Mouse (Mus musculus): Measurements from ENCODE around the gene Slc37a4. TPM values are rescaled to one million over a fixed set of nuclear protein-coding genes. Genes with fewer than 3 reads are reported as not detected.
"Not testable (repeated sequence)": the region's sequence is repeated elsewhere in the genome, so short reads cannot be mapped to it uniquely, and the experiment has no call there.

Slc37a4 gene
- polyA plus RNA-seq, 1 experiment from 2014 or later: 46.8 TPM

DNA sequence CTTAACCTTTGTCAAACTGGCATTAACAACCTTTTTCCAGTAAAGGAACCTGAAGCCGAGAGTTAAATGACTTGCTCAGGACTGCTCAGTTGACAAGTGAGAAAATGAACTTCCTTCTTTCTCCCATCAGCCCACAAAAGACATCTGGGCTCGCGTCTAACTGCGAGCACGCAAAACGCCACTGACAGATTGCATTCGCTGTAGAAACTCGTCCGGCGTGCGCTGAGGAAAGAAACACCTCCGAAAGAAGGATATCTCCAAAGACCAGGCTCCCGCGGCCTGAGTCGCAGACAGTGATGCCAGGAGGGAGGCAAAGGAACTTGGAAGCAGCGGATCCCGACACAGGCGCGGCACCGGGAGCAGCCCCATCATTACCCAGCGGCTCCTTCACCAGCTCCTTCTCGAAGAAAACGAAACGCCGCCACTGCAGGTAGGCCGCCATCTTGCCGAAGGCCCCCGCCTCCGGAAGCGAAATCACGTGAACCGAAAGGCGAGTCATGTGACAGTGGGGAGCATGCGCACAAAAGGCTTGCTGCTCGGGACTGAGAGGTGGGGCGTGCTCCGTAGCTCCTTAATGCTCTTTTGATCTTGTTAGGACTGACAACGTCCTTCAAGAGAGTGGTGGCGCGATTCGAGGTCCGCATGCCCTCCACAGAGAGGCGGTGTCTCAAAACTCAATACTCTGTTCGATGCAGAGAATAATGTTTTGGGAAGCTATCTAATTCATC, 35.3 kb upstream of the Slc37a4 start, which contains the start of gene Vps11:
Vps11 (minus strand) TSS at position 481 of the 728 bp plus-strand sequence.
- peak within 1 kb of the TSS; percentile 90 for H3K4me3 ChIP-seq (replicated peaks; ENCODE audit: low read depth, low read length)
- under 1% methylated on average over 44 of the region's 44 CpGs for WGBS
- H3K9me3 ChIP-seq (ENCODE audit: control insufficient read depth, low read length): no peaks in the 10 kb centered on the region
- peak; percentile 91 for ATAC-seq (ENCODE audit: low FRiP score, low TSS enrichment)
- peaks cover 7% of the 10 kb centered on the region for H3K4me1 ChIP-seq (ENCODE audit: control insufficient read depth, insufficient read depth, low read length)
- H3K9ac ChIP-seq (replicated peaks; ENCODE audit: low read length): peak within 1 kb of the TSS; percentile 79
- H3K27ac ChIP-seq (replicated peaks; ENCODE audit: low read depth, low read length): peak within 1 kb of the TSS; percentile 58
- no peaks in the 10 kb centered on the region for H3K27me3 ChIP-seq (ENCODE audit: control insufficient read depth, insufficient read depth, low read length)
- peaks cover 27% of the 10 kb centered on the region for H3K36me3 ChIP-seq (ENCODE audit: control insufficient read depth, insufficient read depth, low read length)
- DNase-seq: peak; percentile 98
- H3K4me2 ChIP-seq (ENCODE audit: low read length): peak within 1 kb of the TSS; percentile 87

DNA sequence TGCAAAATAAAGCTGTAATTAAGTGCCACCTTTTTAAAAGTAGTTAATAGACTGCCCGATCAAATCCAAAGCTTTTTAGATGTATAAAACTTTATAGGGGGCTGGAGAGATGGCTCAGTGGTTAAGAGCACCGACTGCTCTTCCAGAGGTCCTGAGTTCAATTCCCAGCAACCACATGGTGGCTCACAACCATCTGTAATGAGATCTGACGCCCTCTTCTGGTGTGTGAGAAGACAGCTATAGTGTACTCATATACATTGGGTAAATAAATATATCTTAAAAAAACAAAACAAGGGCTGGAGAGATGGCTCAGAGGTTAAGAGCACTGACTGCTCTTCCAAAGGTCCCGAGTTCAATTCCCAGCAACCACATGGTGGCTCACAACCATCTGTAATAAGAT, 34.7 kb upstream of the Slc37a4 start:
- not testable (repeated sequence) for H3K4me1 ChIP-seq (ENCODE audit: control insufficient read depth, insufficient read depth, low read length); DNase-seq; H3K9me3 ChIP-seq (ENCODE audit: control insufficient read depth, low read length); H3K9ac ChIP-seq (replicated peaks; ENCODE audit: low read length); H3K27me3 ChIP-seq (ENCODE audit: control insufficient read depth, insufficient read depth, low read length)
- peak; percentile 53; the same call in 1 of the 2 replicates for ATAC-seq (ENCODE audit: low FRiP score, low TSS enrichment)
- peak overlapping the region; percentile 58 for H3K27ac ChIP-seq (replicated peaks; ENCODE audit: low read depth, low read length)
- peaks cover 21% of the 10 kb centered on the region for H3K36me3 ChIP-seq (ENCODE audit: control insufficient read depth, insufficient read depth, low read length)
- WGBS: 41% methylated on average over 4 of the region's 4 CpGs
- peak overlapping the region; percentile 87 for H3K4me2 ChIP-seq (ENCODE audit: low read length)
- peak overlapping the region; percentile 90 for H3K4me3 ChIP-seq (replicated peaks; ENCODE audit: low read depth, low read length)

DNA sequence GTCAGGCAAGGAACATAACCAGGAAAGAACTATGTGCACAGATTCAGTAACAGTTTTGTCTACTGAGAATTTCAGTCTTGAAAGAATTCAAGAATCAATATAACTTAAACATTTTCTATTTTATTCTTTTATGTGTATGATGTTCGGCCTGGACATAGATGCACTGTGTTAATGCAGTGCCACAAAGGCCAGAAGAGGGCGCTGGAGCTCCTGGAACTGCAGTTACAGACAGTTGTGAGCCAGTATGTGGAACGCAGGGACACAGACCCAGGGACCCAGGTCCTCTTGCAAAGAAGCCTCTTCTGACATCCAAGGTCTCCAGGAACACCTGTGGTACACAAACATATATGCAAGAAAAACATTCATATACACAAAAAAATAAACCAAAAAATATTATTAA, 32.2 kb upstream of the Slc37a4 start:
- ATAC-seq (ENCODE audit: low FRiP score, low TSS enrichment) (no peak), DNase-seq (no peak)
- no peaks in the 10 kb centered on the region for H3K9me3 ChIP-seq (ENCODE audit: control insufficient read depth, low read length)
- H3K36me3 ChIP-seq (ENCODE audit: control insufficient read depth, insufficient read depth, low read length): peaks cover 3% of the 10 kb centered on the region
- no peaks in the 10 kb centered on the region for H3K27me3 ChIP-seq (ENCODE audit: control insufficient read depth, insufficient read depth, low read length)
- peaks cover 7% of the 10 kb centered on the region for H3K4me1 ChIP-seq (ENCODE audit: control insufficient read depth, insufficient read depth, low read length)
- no peak overlapping the region for H3K9ac ChIP-seq (replicated peaks; ENCODE audit: low read length)
- WGBS: 66% methylated on average over 3 of the region's 3 CpGs
- H3K4me3 ChIP-seq (replicated peaks; ENCODE audit: low read depth, low read length): no peak overlapping the region
- H3K27ac ChIP-seq (replicated peaks; ENCODE audit: low read depth, low read length): no peak overlapping the region
- no peak overlapping the region for H3K4me2 ChIP-seq (ENCODE audit: low read length)

DNA sequence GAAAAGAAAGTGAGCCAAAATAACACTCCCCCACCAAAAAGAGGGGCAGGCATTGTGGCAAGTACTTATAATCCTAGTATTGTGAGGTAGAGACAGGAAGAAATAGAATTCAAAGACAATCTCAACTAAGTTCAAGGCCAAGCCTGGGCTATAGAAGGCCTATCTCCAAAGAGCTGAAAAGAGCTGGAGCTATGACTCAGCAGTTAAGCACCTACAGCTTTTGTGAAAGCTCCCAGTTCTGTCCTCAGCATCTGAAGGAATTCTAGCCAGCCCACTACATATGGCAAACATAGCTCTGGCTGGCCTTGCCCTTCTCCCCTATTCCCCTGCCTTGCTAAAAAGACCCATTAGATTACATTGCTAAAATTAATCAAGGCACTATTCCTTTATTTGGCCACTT, 23.3 kb upstream of the Slc37a4 start:
- no peak overlapping the region for H3K9ac ChIP-seq (replicated peaks; ENCODE audit: low read length)
- DNase-seq: no peak
- no peak overlapping the region for H3K4me3 ChIP-seq (replicated peaks; ENCODE audit: low read depth, low read length)
- H3K36me3 ChIP-seq (ENCODE audit: control insufficient read depth, insufficient read depth, low read length): no peaks in the 10 kb centered on the region
- no peak overlapping the region for H3K4me2 ChIP-seq (ENCODE audit: low read length)
- no peak overlapping the region for H3K27ac ChIP-seq (replicated peaks; ENCODE audit: low read depth, low read length)
- no peaks in the 10 kb centered on the region for H3K9me3 ChIP-seq (ENCODE audit: control insufficient read depth, low read length)
- H3K27me3 ChIP-seq (ENCODE audit: control insufficient read depth, insufficient read depth, low read length): no peaks in the 10 kb centered on the region
- ATAC-seq (ENCODE audit: low FRiP score, low TSS enrichment): no peak
- H3K4me1 ChIP-seq (ENCODE audit: control insufficient read depth, insufficient read depth, low read length): peaks cover 8% of the 10 kb centered on the region; the same call in 1 of the 2 replicates

DNA sequence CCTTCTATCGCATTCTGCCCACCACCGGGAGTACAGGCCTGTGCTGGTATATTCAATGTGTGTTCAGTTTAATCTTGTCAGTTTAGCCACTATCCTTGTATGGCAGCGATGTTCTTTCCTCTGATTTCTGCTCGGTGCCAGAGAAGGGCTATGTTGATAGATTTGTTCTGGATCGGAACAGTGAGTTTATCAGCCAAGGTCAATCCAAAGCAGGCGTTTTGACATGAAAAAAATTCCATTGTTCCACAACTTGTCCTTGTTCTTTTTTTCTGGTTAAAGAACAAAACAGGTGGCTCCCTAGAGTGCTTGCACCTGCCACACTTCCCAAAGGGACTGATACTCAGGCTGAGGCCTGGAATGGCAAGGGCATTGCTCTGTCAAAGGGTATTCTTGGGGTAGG, 20.5 kb upstream of the Slc37a4 start:
- no peak for DNase-seq
- no peak for ATAC-seq (ENCODE audit: low FRiP score, low TSS enrichment)
- Histone ChIP-seq H3K4me2 (ENCODE audit: low read length) (no peak overlapping the region), H3K4me3 (replicated peaks; ENCODE audit: low read depth, low read length) (no peak overlapping the region), H3K9ac (replicated peaks; ENCODE audit: low read length) (no peak overlapping the region), H3K27ac (replicated peaks; ENCODE audit: low read depth, low read length) (no peak overlapping the region), H3K27me3 (ENCODE audit: control insufficient read depth, insufficient read depth, low read length) (no peaks in the 10 kb centered on the region), H3K36me3 (ENCODE audit: control insufficient read depth, insufficient read depth, low read length) (peaks cover 5% of the 10 kb centered on the region; the same call in 1 of the 2 replicates), H3K4me1 (ENCODE audit: control insufficient read depth, insufficient read depth, low read length) (peaks cover 21% of the 10 kb centered on the region), H3K9me3 (ENCODE audit: control insufficient read depth, low read length) (no peaks in the 10 kb centered on the region)
- 93% methylated on average over 6 of the region's 6 CpGs for WGBS

DNA sequence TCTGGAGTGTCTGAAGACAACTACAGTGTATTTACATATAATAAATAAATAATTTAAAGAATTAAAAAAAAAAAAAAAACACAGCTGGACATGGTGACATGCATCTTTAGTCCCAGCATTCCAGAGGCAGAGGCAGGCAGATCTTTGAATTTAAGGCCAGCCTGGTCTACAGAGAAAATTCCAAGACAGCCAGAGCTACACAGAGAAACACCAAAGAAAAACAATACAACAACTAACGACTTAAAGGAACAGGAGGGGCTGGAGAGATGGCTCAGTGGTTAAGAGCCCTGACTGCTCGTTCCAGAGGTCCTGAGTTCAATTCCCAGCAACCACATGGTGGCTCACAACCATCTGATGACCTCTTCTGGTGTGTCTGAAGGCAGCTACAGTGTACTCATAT, 19.3 kb upstream of the Slc37a4 start:
- not testable (repeated sequence) for DNase-seq; H3K4me2 ChIP-seq (ENCODE audit: low read length); ATAC-seq (ENCODE audit: low FRiP score, low TSS enrichment); H3K4me3 ChIP-seq (replicated peaks; ENCODE audit: low read depth, low read length); H3K9me3 ChIP-seq (ENCODE audit: control insufficient read depth, low read length); H3K27ac ChIP-seq (replicated peaks; ENCODE audit: low read depth, low read length); H3K9ac ChIP-seq (replicated peaks; ENCODE audit: low read length); H3K27me3 ChIP-seq (ENCODE audit: control insufficient read depth, insufficient read depth, low read length)
- Histone ChIP-seq H3K4me1 (ENCODE audit: control insufficient read depth, insufficient read depth, low read length) (peaks cover 21% of the 10 kb centered on the region), H3K36me3 (ENCODE audit: control insufficient read depth, insufficient read depth, low read length) (peaks cover 17% of the 10 kb centered on the region)
- WGBS: 93% methylated on average over 2 of the region's 2 CpGs

DNA sequence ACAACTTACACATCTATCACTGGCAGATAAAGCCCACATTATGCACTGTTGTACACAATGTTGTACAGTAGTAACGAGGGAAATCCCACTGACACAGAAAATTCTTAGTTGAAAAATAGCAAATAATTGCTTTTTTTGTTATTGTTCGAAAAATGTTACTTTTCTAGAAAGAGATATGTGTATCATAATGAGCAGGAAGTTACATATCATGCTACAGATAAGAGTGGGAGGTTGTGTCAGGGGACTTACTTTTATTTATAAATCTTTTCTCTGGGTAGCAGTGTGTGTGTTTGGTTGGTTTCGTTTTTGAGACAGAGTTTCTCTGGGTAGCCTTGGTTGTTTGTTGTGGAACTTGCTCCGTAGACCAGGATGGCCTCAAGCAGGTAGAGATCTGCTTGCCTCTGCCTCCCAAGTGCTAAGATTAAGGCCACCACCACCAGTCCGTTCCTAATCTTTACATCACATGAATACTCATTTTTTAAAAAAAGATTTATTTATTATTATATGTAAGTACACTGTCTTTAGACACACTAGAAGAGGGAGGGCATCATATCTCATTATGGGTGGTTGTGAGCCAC, 18.4 kb upstream of the Slc37a4 start:
- Histone ChIP-seq H3K4me1 (ENCODE audit: control insufficient read depth, insufficient read depth, low read length) (peaks cover 21% of the 10 kb centered on the region), H3K9ac (replicated peaks; ENCODE audit: low read length) (peak overlapping the region; percentile 72), H3K27me3 (ENCODE audit: control insufficient read depth, insufficient read depth, low read length) (no peaks in the 10 kb centered on the region), H3K36me3 (ENCODE audit: control insufficient read depth, insufficient read depth, low read length) (peaks cover 26% of the 10 kb centered on the region), H3K4me3 (replicated peaks; ENCODE audit: low read depth, low read length) (peak overlapping the region; percentile 88), H3K27ac (replicated peaks; ENCODE audit: low read depth, low read length) (peak overlapping the region; percentile 90; the same call in 1 of the 2 replicates), H3K4me2 (ENCODE audit: low read length) (peak overlapping the region; percentile 65), H3K9me3 (ENCODE audit: control insufficient read depth, low read length) (no peaks in the 10 kb centered on the region)
- ATAC-seq (ENCODE audit: low FRiP score, low TSS enrichment): no peak
- DNase-seq: no peak
- WGBS: 91% methylated on average over 5 of the region's 5 CpGs

DNA sequence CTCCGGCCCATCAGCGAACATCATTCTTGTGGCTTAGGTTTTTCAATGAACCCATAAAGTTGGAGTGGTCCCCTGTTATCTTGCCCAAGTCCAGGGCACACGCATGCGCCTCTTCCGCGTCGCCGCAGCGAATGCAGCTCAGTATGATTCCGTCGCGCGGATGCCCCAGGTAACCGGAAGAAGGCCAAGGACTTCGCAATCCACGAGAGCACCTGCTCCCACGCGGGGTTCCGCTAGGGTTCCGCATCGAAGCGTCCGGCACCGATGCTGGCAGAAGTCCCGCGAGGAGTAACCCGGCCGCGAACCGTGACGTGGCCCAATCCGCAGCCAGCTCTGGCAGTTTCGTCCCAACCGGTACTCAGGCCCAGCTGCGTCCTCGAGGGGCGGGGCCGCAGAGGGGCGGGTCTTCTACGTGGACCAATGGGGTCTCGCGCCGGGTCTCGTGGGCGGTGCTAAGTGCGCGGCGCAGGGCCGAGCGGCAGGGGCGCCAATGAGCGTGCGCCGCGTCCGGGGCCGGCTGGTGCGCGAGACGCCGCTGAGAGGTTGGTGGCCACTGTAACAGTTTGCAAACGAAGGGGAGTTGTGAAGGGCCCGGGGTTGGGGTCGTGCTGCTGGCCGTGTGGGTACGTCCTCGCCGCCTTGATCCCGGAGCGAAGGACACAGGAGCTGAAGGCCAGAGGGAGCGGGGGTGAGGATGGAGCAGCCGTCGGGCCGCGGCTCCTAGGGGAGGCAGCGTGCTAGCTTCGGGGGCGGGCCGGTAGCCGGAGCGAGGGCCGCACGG, 17.4 kb upstream of the Slc37a4 start, which contains the start of gene Hyou1:
Hyou1 (plus strand) TSS at position 437 of the 781 bp plus-strand sequence.
- peak within 1 kb of the TSS; percentile 95 for H3K4me2 ChIP-seq (ENCODE audit: low read length)
- H3K9me3 ChIP-seq (ENCODE audit: control insufficient read depth, low read length): no peaks in the 10 kb centered on the region
- ATAC-seq (ENCODE audit: low FRiP score, low TSS enrichment) (peak; percentile 99), DNase-seq (peak; percentile 99)
- H3K4me1 ChIP-seq (ENCODE audit: control insufficient read depth, insufficient read depth, low read length): peaks cover 21% of the 10 kb centered on the region
- H3K36me3 ChIP-seq (ENCODE audit: control insufficient read depth, insufficient read depth, low read length): peaks cover 36% of the 10 kb centered on the region
- peak within 1 kb of the TSS; percentile 90 for H3K27ac ChIP-seq (replicated peaks; ENCODE audit: low read depth, low read length)
- under 1% methylated on average over 83 of the region's 83 CpGs for WGBS
- peak within 1 kb of the TSS; percentile 88 for H3K4me3 ChIP-seq (replicated peaks; ENCODE audit: low read depth, low read length)
- H3K27me3 ChIP-seq (ENCODE audit: control insufficient read depth, insufficient read depth, low read length): no peaks in the 10 kb centered on the region
- H3K9ac ChIP-seq (replicated peaks; ENCODE audit: low read length): peak within 1 kb of the TSS; percentile 91

Data from midbrain, embryonic 14.5 days (tissue).